Mouse (Mus musculus): ENCODE measurements around the gene Vasp. TPM values are rescaled to one million over a fixed set of nuclear protein-coding genes. Genes with fewer than 3 reads are reported as not detected.

Vasp gene
- total and polyA plus RNA-seq, 3 experiments = 130 to 185 TPM; not detected in 1

DNA sequence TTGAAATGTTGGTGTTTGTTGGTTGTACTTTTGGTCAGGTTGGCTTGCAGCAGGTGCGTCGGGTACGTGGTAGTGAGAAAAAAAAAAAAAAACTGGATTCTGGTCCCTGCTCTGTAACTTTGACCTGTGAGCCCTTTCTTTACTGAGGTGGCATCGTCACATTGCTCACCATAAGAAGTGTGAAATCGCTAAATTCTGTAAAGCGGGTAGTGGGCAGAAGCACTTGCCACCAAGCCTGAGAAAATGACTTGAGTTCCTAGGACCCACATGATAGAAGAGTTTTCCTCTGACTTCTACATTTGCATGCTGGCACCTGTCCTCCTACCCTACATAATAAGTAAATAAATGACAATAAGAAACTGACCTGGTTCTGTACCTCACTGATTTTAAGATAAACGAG lies 49.0 kb upstream of the Vasp start:
- Histone ChIP-seq H3K27ac (ENCODE audit: control insufficient read depth, low read depth, low read length) (no peak overlapping the region), H3K4me1 (ENCODE audit: control insufficient read depth in 1 of 2, insufficient read depth in 2 of 2, low read length in 2 of 2) (peaks cover 4 to 32% of the 10 kb centered on the region in 2 experiments), H3K9me3 (replicated peaks; ENCODE audit: insufficient read depth, low read length) (no peaks in the 10 kb centered on the region), H3K9ac (ENCODE audit: control insufficient read depth, low read depth, low read length, poor library complexity, severe bottlenecking) (no peak overlapping the region), H3K79me2 (ENCODE audit: control insufficient read depth, insufficient read depth, low read length, poor library complexity) (no peaks in the 10 kb centered on the region), H3K27me3 (ENCODE audit: control insufficient read depth in 1 of 2, insufficient read depth in 2 of 2, low read length in 2 of 2) (peaks cover 0 to 2% of the 10 kb centered on the region in 2 experiments; a peak in 1 of 4 replicates), H3K4me3 (ENCODE audit: control insufficient read depth in 1 of 2, insufficient read depth in 1 of 2, low read depth in 2 of 2, low read length in 2 of 2) (no peak overlapping the region), H3K36me3 (ENCODE audit: control insufficient read depth in 1 of 2, insufficient read depth in 2 of 2, low read length in 2 of 2) (peaks cover 0 to 5% of the 10 kb centered on the region in 2 experiments; a peak in 2 of 4 replicates)
- DNase-seq (ENCODE audit: low read depth, low spot score) = no peak
- TF ChIP-seq KAT2A (conservative IDR thresholded peaks at IDR 0.05; ENCODE audit: low read depth, low read length) (no peak), RAD21 (IDR thresholded peaks at IDR 0.05; ENCODE audit: low read depth, low read length) (no peak), ETS1 (IDR thresholded peaks at IDR 0.05; ENCODE audit: low read depth, low read length) (no peak), SIN3A (IDR thresholded peaks at IDR 0.05; ENCODE audit: low read length) (no peak), POLR2A (IDR thresholded peaks at IDR 0.05; ENCODE audit: control insufficient read depth in 1 of 2, insufficient read depth in 1 of 2, low read depth in 1 of 2, low read length in 2 of 2, poor library complexity in 1 of 2) (no peak), CHD1 (IDR thresholded peaks at IDR 0.05; ENCODE audit: low read depth, low read length) (no peak), MYC (IDR thresholded peaks at IDR 0.05; ENCODE audit: low read depth, low read length) (no peak), E2F4 (IDR thresholded peaks at IDR 0.05; ENCODE audit: borderline replicate concordance, low read depth, low read length) (no peak), NRF1 (IDR thresholded peaks at IDR 0.05; ENCODE audit: insufficient read depth, low read depth, low read length, poor library complexity, severe bottlenecking) (no peak)

GRCm38 (mm10) chr7:19319906-19320305 lies 48.3 kb upstream of the Vasp start:
- Histone ChIP-seq H3K27me3 (ENCODE audit: control insufficient read depth in 1 of 2, insufficient read depth in 2 of 2, low read length in 2 of 2) (peaks cover 0 to 2% of the 10 kb centered on the region in 2 experiments; a peak in 1 of 4 replicates), H3K4me1 (ENCODE audit: control insufficient read depth in 1 of 2, insufficient read depth in 2 of 2, low read length in 2 of 2) (peaks cover 0 to 25% of the 10 kb centered on the region in 2 experiments; a peak in 2 of 4 replicates), H3K79me2 (ENCODE audit: control insufficient read depth, insufficient read depth, low read length, poor library complexity) (no peaks in the 10 kb centered on the region), H3K9ac (ENCODE audit: control insufficient read depth, low read depth, low read length, poor library complexity, severe bottlenecking) (peak overlapping the region; percentile 52), H3K36me3 (ENCODE audit: control insufficient read depth in 1 of 2, insufficient read depth in 2 of 2, low read length in 2 of 2) (no peaks in the 10 kb centered on the region), H3K27ac (ENCODE audit: control insufficient read depth, low read depth, low read length) (no peak overlapping the region), H3K9me3 (replicated peaks; ENCODE audit: insufficient read depth, low read length) (no peaks in the 10 kb centered on the region), H3K4me3 (ENCODE audit: control insufficient read depth in 1 of 2, insufficient read depth in 1 of 2, low read depth in 2 of 2, low read length in 2 of 2) (peak overlapping the region in 1 of 2 experiments; percentile 66; a peak in 3 of 4 replicates)
- DNase-seq (ENCODE audit: low read depth, low spot score) = peak; percentile 95
- TF ChIP-seq JUND (IDR thresholded peaks at IDR 0.05; ENCODE audit: low read depth, low read length) (no peak), HCFC1 (IDR thresholded peaks at IDR 0.05; ENCODE audit: low read depth, low read length) (peak; percentile 66; the same call in 1 of the 2 replicates), ELF1 (IDR thresholded peaks at IDR 0.05; ENCODE audit: low read depth, low read length) (peak; percentile 32; the same call in 1 of the 2 replicates), MEF2A (IDR thresholded peaks at IDR 0.05; ENCODE audit: extremely low read depth, insufficient replicate concordance, low read depth, low read length, poor library complexity, severe bottlenecking) (no peak), MAX (IDR thresholded peaks at IDR 0.05; ENCODE audit: low read length) (no peak), NELFE (IDR thresholded peaks at IDR 0.05; ENCODE audit: low read depth, low read length) (no peak), UBTF (IDR thresholded peaks at IDR 0.05; ENCODE audit: borderline replicate concordance, insufficient read depth, low read depth, low read length) (no peak), EP300 (IDR thresholded peaks at IDR 0.05; ENCODE audit: low read depth in 1 of 2, low read length in 2 of 2) (no peak), SIN3A (IDR thresholded peaks at IDR 0.05; ENCODE audit: low read length) (peak; percentile 96), MXI1 (IDR thresholded peaks at IDR 0.05; ENCODE audit: low read depth, low read length) (peak; percentile 90; the same call in 1 of the 2 replicates), NRF1 (IDR thresholded peaks at IDR 0.05; ENCODE audit: insufficient read depth, low read depth, low read length, poor library complexity, severe bottlenecking) (no peak)
